Mouse (Mus musculus) CH12.LX (cell line): Measurements from ENCODE around the gene Wbp2.

Experiments used
- CTCF ChIP-seq, 2 experiments: IDR thresholded peaks in 1 of 2; conservative IDR thresholded peaks in 1 of 2; 2 replicates each; pipeline ENCODE4 v1.5.1; 2011 to 2012; ENCODE audit warnings: low read depth in 2 of 2, low read length in 2 of 2, improper control_type of control experiment in 1 of 2, inconsistent platforms in 1 of 2, mild to moderate bottlenecking in 1 of 2, moderate library complexity in 1 of 2
- PAX5 ChIP-seq: IDR thresholded peaks from 2 replicates; pipeline ENCODE4 v1.6.1; 2012; ENCODE audit warnings: low read length, inconsistent platforms, mixed read lengths
- POLR2AphosphoS2 ChIP-seq: IDR thresholded peaks from 2 replicates; pipeline ENCODE4 v1.6.1; 2011; ENCODE audit warnings: low read depth, low read length, improper control_type of control experiment
- TCF12 ChIP-seq: IDR thresholded peaks from 2 replicates; pipeline ENCODE4 v1.6.1; 2014; ENCODE audit warnings: low read depth, mild to moderate bottlenecking, inconsistent platforms, low read length, improper control_type of control experiment
- USF2 ChIP-seq: conservative IDR thresholded peaks from 2 replicates; pipeline ENCODE4 v1.6.1; 2011; ENCODE audit warnings: low read depth, low read length, improper control_type of control experiment

- TF ChIP-seq PAX5 = no peak
- TF ChIP-seq CTCF (conservative IDR thresholded peaks at IDR 0.05 in 1 of 2, IDR thresholded peaks at IDR 0.05 in 1 of 2; ENCODE audit: low read depth in 2 of 2, low read length in 2 of 2) = no peak
- no peak for TF ChIP-seq TCF12
- no peak for TF ChIP-seq POLR2AphosphoS2
- TF ChIP-seq USF2 = no peak
Observed at GRCm38 (mm10) chr11:116079511-116079910, 7.3 kb downstream of the Wbp2 start.
